Mouse (Mus musculus): ENCODE measurements around the gene U2af2.

The U2af2 gene

DNA sequence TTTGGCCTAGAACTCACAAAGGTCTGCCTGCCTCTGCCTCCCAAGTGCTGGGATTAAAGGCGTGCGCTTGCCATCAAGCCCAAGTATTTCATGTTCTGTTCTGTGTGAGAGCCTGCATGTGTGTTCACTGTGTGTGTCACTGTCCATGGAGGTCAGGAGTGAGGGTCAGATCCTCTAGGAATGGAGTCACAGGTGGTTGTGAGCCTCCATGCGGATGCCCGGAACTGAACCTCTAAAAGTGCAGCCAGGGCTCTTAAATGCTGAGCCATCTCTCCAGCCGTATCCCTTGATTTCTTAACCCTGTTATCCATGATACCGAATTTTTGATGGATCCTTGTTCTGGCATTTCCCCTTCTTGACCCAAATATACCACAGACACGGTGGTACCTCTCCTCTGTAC, 24.9 kb upstream of the U2af2 start:
- DNase-seq (ENCODE audit: low read depth, low spot score): no peak

DNA sequence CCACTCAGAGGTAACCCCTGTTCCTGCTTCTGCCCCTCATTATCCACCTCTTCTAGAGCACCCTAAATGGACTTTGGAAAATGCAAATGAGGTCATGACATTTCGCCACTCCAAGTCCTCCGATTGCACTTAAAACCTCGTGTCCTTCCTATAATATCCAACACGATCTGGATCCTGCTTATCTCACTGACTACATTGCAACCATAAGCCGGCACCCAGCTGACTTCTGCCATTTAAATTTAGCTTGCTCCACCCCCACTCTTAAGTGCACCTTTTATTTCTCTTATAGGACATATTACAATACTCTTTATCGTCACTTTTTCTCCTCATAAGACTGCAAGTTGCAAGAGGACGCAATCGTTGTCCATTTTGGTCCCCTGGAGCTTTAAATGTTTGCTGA, 24.5 kb upstream of the U2af2 start:
- DNase-seq (ENCODE audit: low read depth, low spot score): no peak

DNA sequence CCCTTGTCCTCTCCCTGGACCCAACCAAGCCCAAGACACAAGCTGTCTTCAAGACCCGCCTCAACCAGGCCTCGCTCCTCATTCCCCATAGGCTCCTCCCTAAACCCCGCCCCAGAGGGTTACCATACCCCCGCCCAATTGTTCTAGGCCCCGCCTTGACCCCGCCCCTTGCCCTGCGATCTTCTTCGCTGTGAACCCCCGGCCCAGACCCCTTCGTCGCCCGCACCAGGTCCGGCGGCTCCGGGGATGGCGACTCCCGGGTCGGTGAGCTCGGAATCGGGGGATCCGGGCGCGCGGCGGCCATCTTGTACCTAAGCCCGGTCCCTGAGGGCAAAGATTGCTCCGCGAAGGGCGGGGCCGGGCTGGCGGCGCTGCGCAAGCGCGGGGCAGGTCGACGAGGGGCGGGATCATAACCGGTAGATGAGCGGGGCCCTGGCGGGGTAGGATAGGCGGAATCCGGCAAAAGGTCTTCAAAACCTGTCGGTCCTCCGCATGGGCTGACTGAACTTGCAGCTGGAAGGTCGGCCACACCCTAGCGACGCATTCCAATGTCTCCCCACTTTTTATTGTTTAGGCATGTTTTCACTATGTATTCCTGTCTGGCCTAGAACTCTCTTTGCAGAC, 23.7 kb upstream of the U2af2 start, which contains the start of gene Zfp784:
Zfp784 (minus strand) TSS at position 338 of the 624 bp plus-strand sequence.
- DNase-seq (ENCODE audit: low read depth, low spot score): peak; percentile 96

DNA sequence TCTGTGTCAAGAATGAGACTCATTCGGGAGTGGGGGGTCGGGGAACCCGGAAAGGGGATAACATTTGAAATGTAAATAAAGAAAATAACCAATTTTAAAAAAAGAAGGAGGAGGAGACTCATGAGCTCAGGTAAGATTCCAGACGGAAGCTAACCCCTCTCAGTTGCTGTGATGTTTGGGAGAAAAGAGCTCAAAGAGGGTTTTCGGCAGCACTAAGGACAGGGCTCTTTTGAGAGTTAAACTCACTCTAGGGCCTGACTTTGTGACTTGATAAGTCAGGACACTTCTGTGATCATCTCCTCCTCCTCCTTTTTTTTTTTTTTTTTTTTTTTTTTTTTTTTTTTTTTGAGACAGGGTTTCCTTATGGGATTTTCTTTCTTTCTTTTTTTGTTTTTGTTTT, 23.0 kb upstream of the U2af2 start:
- DNase-seq (ENCODE audit: low read depth, low spot score): no peak

DNA sequence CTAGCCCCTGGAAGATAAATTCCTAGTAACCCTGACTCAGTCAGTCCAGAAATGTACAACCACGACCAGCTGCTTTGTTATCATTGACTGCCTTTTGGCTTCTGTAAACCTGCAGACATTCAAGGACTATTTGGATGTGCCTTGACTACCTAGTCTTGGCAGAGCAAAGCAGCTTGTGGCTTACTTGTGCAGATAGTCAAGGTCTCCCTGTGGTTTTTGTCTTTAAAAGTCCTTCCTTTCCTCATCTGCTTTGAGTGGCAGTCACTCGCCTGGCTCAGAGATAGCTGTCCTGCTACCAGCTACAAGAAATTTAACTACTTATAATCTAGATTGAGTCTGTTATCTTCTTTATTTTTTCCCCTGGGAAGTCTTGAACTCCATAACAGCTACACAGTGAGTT, 17.0 kb upstream of the U2af2 start:
- DNase-seq (ENCODE audit: low read depth, low spot score): no peak

DNA sequence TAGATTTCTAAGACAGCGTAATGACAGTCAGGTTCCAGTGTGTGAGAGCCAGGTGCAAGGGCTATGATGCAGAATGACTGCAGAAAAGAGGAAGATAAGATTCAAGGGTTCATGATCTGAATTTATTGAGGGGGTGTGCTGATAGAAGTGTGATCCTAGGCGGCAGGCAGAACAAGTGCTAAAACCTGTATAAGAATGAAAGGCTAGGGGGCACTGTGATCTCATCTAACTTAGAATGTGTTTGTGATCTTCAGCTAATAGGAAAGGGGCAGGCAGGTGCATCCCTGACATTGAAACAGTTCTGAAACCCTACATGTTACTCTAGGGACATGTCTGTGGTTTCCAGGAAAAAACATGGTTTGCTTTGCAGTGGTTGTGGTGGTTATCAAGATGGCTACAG, 15.8 kb upstream of the U2af2 start:
- DNase-seq (ENCODE audit: low read depth, low spot score): no peak

DNA sequence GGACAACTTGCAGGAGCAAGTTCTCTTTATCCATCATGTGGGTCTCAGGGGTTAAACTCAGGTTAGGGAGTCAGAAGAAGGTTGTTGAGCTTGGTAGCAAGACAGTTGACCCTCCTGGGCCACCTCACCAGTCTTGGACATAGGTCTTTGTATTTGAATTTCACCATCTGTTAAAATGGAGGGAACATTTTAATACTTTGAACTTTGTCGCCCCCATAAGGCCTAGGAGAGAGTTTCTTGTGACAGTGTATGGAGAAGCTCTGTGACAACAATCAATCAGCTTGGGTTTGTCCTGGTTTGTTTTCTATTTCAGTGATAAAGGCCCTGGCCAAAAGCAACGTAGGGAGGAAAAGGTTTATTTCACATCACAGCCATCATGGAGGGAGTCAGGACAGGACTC, 14.6 kb upstream of the U2af2 start:
- DNase-seq (ENCODE audit: low read depth, low spot score): peak; percentile 59

DNA sequence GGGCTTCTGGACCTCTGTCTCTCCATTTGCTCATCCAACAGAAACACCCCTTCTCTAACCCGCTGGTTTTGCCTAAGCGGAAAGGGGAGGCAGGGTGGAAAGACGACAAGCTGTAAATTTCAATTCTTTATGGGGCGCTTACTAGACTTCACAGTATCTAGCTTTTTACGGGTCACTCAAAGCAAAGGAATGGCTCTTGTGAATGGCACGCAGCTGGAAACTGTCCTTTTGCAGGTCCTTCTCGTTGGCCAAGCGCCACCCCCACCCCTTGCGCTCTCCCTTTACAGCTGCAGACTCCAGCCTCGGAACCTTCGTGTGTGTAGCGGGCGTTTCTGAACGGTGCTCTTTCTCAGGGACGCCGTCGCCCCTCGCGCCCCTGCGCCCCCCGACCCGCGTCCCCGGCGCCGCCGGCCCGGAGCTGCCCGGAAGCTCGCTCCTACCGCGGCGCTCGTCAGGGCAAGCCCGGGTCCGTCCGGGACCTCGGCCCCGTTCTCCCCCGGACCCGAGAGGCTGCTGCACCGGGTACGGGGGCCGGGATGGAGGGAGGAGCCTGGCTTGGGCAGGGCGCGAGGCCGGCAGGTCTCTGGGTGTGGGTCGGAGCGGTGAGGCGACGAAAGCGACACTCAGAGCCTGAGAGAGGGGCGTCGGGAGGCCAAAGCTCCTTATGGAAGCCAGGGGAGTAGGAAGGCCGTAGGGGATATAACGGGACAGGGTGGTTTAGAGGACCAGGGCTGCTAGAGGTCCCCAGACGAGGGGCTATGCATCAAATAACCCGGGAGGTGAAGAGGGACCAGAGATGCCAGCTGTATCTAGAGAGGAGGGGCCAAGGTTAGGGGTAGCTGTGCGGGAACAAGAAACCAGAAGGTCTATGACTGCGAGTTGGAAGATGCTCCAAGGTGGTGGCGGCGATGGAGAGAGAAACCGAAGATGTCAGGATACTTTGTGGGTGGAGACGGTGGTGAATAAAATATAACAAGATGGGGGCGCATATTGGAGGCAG, 10.4 kb upstream of the U2af2 start, which contains the start of gene Zfp580:
Zfp580 (plus strand) TSS at position 346 of the 1,000 bp plus-strand sequence.
- DNase-seq (ENCODE audit: low read depth, low spot score): peak; percentile 67

DNA sequence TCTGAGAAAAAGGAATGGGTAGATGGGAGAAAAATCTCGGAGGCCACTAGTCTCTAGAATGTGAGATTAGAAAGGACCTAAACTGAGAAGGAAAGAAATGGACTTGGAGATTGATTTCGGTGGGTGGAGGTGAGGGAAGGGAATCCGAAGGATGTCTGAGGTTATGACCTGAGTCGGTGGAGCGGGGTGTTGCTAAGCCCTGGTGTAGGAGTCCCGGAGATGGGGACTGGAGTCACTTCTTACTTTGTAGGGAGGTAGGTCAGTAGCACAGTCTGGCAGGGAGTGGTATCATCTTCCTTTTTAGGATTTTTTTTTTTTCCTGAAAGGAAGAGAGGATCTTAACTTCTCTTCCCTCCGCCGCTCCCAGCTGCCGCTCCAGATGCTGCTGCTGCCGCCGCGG, 9.5 kb upstream of the U2af2 start:
- DNase-seq (ENCODE audit: low read depth, low spot score): peak; percentile 30

DNA sequence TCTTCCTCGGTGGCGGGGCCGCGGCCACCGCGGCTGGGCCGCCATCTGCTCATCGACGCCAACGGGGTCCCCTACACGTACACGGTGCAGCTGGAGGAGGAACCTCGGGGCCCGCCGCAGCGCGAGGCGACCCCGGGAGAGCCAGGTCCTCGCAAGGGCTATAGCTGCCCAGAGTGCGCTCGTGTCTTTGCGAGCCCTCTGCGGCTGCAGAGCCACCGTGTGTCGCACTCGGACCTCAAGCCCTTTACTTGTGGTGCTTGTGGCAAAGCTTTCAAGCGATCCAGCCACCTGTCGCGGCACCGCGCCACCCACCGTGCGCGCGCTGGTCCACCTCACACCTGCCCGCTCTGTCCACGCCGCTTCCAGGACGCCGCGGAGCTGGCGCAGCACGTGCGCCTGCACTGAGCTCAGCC, 9.0 kb upstream of the U2af2 start:
- peak; percentile 35 for DNase-seq (ENCODE audit: low read depth, low spot score)

DNA sequence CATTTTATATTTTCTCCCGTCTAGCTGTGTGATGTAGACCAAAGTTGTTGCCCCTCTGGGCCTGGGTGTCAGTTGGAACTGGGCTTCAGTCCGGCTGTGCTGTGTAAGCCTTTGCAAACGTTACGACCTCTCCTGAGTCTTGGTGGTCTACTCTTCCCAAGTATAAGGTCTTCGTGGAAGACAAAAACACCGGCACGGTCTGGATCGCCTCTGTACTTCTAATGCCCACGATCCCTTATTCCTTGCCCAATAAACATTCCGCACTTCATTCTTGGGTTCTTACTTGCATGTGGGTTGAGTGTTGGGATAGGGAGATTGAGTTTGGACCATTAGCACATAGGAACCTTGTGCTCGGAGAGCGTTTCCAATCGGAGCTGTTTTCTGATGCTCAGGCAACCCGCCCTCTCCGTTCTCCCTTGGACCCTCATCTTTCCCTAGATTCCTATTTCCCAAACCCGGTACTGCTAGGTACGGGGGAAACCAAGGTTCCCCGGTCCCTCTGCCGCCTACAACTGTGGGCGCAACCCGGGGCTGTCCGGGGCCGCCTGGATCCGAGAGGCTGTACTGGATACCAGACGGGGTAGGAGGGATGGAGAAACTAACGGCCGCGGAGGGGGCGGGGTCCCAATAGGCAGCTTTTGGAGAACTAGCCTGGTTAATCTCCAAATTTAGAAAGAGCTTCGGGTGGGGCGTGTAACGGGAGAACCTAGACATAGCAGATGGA, 8.3 kb upstream of the U2af2 start:
- no peak for DNase-seq (ENCODE audit: low read depth, low spot score)

DNA sequence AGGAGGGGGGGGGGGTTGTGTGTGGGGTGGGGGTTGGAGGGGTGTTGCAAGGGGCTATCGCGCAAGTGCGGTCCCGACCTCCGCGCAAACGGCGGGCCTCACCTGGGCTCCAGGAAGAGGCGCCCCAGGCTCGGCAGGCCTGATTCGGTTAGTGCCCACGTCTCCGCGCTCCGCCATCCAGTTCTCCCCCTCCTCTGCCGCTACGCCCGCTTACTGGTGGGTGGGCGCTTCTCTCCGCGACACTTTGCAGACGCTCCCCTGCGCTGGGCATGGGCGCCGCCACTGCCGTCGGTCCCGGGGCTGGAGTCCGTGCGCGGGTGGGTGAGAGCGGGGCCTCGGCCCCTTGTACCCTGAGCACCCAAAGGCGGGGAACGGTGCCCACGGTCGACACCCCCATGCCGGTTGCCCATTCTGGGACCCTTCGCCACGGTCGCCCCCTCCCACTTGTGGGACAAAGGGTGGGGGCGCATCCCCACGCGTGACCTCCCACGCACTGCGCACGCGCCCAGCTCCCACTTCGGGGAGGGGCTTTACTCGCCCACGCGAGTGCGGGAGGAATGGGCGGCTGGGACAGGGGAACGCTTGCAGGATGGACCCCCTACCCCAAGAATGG, 5.2 kb upstream of the U2af2 start:
- DNase-seq (ENCODE audit: low read depth, low spot score): no peak

DNA sequence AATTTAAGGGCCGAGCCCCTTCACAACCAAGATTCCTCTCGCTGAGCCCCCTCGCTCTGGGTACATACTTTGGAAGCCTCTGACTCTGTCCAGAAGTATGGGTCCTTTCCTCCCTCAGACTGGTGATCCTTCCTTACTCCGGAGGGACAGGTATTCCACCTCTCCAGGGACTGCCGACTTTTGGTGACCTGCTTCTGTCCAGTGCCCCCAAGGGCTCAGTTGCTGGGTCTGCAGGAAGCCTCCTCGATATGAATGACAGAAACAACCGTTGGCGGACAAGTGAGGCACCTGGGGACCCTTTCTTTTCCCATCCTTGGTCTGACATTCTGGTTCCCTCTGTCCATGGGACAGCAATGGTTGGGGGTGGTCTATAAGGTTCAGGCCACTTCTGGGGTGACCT, 4.6 kb upstream of the U2af2 start:
- DNase-seq (ENCODE audit: low read depth, low spot score): no peak

DNA sequence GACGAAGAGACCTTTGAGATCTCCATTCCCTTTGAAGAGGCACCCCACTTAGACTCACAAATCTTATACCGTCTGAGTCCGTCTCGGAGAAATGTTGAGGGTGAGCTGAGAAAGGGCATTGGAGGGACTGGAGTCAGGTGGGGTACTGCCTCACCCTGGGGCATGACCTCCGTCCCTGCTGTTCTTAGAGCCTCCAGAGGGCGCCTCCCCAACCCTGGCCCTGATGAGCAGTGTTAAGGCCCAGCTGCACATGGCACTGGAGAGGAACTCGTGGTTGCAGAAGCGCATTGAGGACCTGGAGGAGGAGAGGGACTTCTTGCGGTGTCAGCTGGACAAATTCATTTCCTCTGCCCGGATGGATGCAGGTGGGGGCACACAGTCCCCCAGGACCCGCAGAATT, 4.1 kb upstream of the U2af2 start:
- DNase-seq (ENCODE audit: low read depth, low spot score): no peak

DNA sequence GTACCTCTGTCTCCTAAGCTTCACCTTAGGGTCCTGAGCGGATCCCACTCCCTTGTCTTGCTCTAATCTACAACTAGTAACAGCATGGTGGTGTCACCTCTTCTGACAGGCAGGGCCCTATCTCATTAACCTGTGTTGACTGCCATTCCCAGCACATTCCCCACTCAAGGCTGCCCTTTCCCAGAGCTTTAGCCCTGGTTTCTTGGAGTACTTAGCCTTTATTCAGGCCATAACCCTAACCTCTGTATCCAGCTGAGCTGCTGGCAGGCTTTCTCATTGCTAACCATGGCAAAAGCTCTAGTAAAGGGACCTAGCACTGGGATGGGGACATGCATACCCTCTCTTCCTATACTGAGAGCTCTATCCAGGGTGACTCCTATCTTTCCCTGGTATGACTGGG, 3.3 kb upstream of the U2af2 start:
- no peak for DNase-seq (ENCODE audit: low read depth, low spot score)

DNA sequence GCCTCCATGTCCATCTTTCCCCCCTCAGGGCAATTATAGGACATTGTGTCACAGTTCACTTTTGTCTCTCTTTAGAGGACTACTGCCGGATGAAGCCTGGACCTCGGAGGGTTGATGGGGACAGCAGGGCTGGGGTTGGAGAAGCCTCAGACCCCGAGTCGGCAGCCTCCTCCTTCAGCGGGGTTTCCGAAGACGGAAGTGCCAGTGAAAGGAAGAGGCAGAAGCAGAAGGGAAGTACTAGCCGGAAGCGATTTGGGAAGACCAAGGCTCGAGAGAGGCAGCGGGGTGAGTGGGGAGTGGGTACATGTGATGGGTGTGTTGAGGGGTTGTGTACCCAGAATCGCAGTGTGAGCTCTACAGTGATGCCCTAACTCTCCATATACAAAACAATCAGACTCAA, 2.5 kb upstream of the U2af2 start:
- no peak for DNase-seq (ENCODE audit: low read depth, low spot score)

DNA sequence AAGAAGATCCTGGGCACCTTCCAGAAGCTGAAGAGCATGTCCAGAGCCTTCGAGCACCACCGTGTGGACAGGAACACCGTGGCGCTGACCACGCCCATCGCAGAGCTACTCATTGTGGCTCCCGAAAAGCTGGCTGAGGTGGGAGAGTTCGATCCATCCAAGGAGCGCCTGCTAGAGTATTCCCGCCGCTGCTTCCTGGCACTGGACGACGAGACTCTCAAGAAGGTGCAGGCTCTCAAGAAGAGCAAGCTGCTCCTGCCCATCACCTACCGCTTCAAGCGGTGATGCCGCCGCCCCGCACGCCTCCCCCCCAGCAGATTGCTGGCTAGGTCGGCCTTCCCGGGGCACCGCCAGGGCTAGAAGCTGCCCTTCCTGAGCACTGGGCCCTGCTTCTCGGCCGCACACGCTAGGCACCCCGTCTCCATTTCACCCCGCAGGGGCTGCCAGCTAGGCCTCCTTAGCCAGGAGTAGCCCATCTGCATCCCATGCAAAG, 1.7 kb upstream of the U2af2 start:
- peak; percentile 81 for DNase-seq (ENCODE audit: low read depth, low spot score)

DNA sequence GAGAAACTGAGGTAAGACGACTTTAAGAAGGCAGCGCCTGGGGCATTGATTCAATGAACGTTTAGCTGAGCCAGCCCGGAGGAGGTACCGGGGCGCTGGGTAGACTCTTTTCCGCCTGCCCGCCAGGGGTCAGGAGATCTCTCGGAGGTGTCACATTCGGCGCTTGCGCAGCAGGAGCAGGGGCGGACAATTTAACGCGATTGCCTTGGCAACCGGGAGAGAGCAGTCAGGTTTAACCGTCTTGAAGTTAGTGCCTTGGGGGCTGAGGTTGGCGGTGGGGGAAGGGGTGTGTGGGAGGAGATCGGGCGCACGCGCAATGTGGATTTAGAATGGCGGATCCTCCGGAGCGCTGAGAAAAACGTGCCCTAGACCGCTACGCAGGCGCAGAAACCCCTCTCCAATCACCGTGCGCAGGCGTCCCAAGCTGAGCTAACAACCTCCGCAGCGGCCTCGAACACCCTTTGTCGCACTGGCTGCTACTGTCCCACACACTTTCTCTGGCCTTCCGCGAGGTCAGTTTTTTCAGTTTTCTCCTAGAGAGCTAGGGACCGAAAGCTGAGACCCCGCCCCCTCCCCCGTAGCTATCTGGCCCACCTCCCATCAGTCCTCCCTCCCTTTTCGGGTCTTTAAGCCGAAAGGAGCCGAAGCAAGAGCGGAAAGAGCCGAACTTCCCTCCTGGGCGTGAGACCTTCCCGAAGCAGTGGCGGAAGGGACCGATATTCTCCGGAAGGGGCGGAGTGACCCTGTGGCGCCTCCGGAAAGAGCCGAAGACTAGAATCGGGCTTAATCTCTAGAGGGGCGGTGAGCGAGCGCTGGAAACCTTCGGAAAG, 784 bp upstream of the U2af2 start:
- peak; percentile 98 for DNase-seq (ENCODE audit: low read depth, low spot score)

DNA sequence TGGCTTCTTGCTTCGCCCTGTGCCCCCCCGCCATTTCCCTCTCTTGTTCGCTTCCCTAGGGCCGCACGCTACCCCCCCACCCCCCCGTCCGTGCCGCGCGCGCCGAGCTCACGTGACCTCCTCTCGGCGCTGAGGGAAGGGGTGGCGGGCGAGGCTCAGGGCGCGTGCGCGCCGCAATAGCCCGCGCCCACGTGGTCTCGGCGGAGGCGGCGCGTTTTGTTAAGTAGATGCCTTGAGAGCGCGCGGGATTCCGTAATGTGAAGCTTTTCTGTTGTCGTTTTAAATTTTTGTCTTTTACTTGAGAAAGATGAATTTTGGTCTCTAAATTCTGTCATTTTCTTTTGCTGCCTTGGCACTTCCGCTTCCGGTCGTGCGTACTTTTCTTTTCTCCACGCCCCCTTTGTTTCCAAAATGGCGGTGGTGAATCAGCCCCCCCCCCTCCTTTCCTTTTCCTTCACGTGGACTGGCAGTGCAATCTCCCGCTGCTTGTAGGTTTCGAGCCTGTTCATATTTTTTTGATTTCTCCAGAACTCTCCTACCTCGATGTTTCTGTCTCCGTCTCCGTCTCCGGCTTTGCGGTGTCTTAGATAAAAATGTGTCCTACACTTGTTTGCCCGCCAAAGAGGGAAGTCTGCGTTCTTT, 538 bp downstream of the U2af2 start:
- peak; percentile 95 for DNase-seq (ENCODE audit: low read depth, low spot score)

DNA sequence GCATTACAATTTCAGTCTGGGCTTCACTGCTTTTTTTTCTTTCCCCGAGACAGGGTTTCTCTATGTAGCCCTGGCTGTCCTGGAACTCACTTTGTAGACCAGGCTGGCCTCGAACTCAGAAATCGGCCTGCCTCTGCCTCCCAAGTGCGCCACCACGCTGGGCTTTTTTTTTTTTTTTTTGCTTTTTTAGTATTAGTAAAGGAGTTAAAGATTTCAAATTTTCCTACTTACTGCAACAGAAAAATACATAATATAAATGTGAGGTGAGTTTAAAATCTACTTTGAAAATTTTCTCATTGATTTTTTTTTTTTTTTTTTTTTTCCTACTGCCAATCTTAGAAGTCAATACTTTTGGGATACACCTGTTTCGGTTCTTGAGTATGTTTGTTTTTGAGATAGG, 2.9 kb downstream of the U2af2 start:
- DNase-seq (ENCODE audit: low read depth, low spot score): no peak

Data from CD4-positive helper T cell, adult 2 months (primary cell).